Mouse (Mus musculus): ENCODE results near the gene Gjd2. TPM values are rescaled to one million over a fixed set of nuclear protein-coding genes. Genes with fewer than 3 reads are reported as not detected.

Gene Gjd2
- polyA plus RNA-seq, 1 experiment from 2014 or later = not detected

GRCm38 (mm10) chr2:114049372-114049771 is 36.0 kb upstream of the Gjd2 start:
- H3K4me2 ChIP-seq = peak overlapping the region; percentile 67
- H3K36me3 ChIP-seq = peaks cover 37% of the 10 kb centered on the region
- no peaks in the 10 kb centered on the region for H3K9me3 ChIP-seq
- 53% methylated on average over 7 of the region's 7 CpGs for WGBS
- H3K4me3 ChIP-seq = peak overlapping the region; percentile 63
- peak overlapping the region; percentile 91 for H3K9ac ChIP-seq
- peaks cover 16% of the 10 kb centered on the region for H3K4me1 ChIP-seq
- no peaks in the 10 kb centered on the region for H3K27me3 ChIP-seq (replicated peaks)
- peak overlapping the region; percentile 97 for H3K27ac ChIP-seq (replicated peaks)
- ATAC-seq (ENCODE audit: extremely low read depth, insufficient number of reproducible peaks, low FRiP score, low TSS enrichment) = no peak

- Histone ChIP-seq H3K9me3 (no peaks in the 10 kb centered on the region), H3K27me3 (replicated peaks) (no peaks in the 10 kb centered on the region), H3K36me3 (peaks cover 37% of the 10 kb centered on the region), H3K27ac (replicated peaks) (peak overlapping the region; percentile 97), H3K4me3 (peak overlapping the region; percentile 63), H3K4me2 (peak overlapping the region; percentile 67), H3K4me1 (peaks cover 3% of the 10 kb centered on the region), H3K9ac (peak overlapping the region; percentile 91)
- no peak for ATAC-seq (ENCODE audit: extremely low read depth, insufficient number of reproducible peaks, low FRiP score, low TSS enrichment)
- 54% methylated on average over 5 of the region's 5 CpGs for WGBS
Observed at GRCm38 (mm10) chr2:114047960-114048611, 34.7 kb upstream of the Gjd2 start.

GRCm38 (mm10) chr2:114046151-114046664 is 32.8 kb upstream of the Gjd2 start:
- Histone ChIP-seq H3K9me3 (no peaks in the 10 kb centered on the region), H3K9ac (no peak overlapping the region), H3K27ac (replicated peaks) (no peak overlapping the region), H3K36me3 (peaks cover 37% of the 10 kb centered on the region), H3K4me1 (0 out of 2 replicates have a peak, but pooled peaks cover 3% of the 10 kb centered on the region), H3K4me3 (no peak overlapping the region), H3K27me3 (replicated peaks) (no peaks in the 10 kb centered on the region), H3K4me2 (no peak overlapping the region)
- WGBS = 56% methylated on average over 5 of the region's 5 CpGs
- ATAC-seq (ENCODE audit: extremely low read depth, insufficient number of reproducible peaks, low FRiP score, low TSS enrichment) = no peak

GRCm38 (mm10) chr2:114037926-114038325 is 24.5 kb upstream of the Gjd2 start:
- no peak overlapping the region for H3K27ac ChIP-seq (replicated peaks)
- 66% methylated on average over 2 of the region's 2 CpGs for whole genome bisulfite sequencing
- no peak for ATAC-seq (ENCODE audit: extremely low read depth, insufficient number of reproducible peaks, low FRiP score, low TSS enrichment)
- H3K4me1 ChIP-seq = no peaks in the 10 kb centered on the region
- H3K9ac ChIP-seq = no peak overlapping the region
- no peak overlapping the region for H3K4me2 ChIP-seq
- no peak overlapping the region for H3K4me3 ChIP-seq
- H3K27me3 ChIP-seq (replicated peaks) = no peaks in the 10 kb centered on the region
- H3K36me3 ChIP-seq = no peaks in the 10 kb centered on the region
- H3K9me3 ChIP-seq = no peaks in the 10 kb centered on the region

- Histone ChIP-seq H3K9me3 (no peaks in the 10 kb centered on the region), H3K9ac (no peak overlapping the region), H3K27ac (replicated peaks) (no peak overlapping the region), H3K4me1 (no peaks in the 10 kb centered on the region), H3K27me3 (replicated peaks) (no peaks in the 10 kb centered on the region; the same call in 1 of the 2 replicates), H3K36me3 (no peaks in the 10 kb centered on the region), H3K4me2 (no peak overlapping the region), H3K4me3 (no peak overlapping the region)
- 43% methylated on average over 2 of the region's 2 CpGs for WGBS
- no peak for ATAC-seq (ENCODE audit: extremely low read depth, insufficient number of reproducible peaks, low FRiP score, low TSS enrichment)
Observed at GRCm38 (mm10) chr2:114032259-114032658, 18.8 kb upstream of the Gjd2 start.

- no peaks in the 10 kb centered on the region for H3K4me1 ChIP-seq
- peaks cover 10% of the 10 kb centered on the region for H3K27me3 ChIP-seq (replicated peaks)
- H3K9ac ChIP-seq = no peak overlapping the region
- H3K9me3 ChIP-seq = no peaks in the 10 kb centered on the region
- H3K4me3 ChIP-seq = no peak overlapping the region
- no peak for ATAC-seq (ENCODE audit: extremely low read depth, insufficient number of reproducible peaks, low FRiP score, low TSS enrichment)
- WGBS = 80% methylated on average over 6 of the region's 6 CpGs
- H3K36me3 ChIP-seq = no peaks in the 10 kb centered on the region
- H3K4me2 ChIP-seq = no peak overlapping the region
- H3K27ac ChIP-seq (replicated peaks) = no peak overlapping the region
Observed at GRCm38 (mm10) chr2:114023383-114023782, 10.0 kb upstream of the Gjd2 start.

- Histone ChIP-seq H3K9me3 (no peaks in the 10 kb centered on the region), H3K4me3 (no peak overlapping the region), H3K27ac (replicated peaks) (no peak overlapping the region), H3K27me3 (replicated peaks) (peaks cover 37% of the 10 kb centered on the region), H3K36me3 (no peaks in the 10 kb centered on the region), H3K9ac (no peak overlapping the region), H3K4me2 (no peak overlapping the region), H3K4me1 (no peaks in the 10 kb centered on the region)
- ATAC-seq (ENCODE audit: extremely low read depth, insufficient number of reproducible peaks, low FRiP score, low TSS enrichment) = no peak
Observed at GRCm38 (mm10) chr2:114020210-114020563, 6.8 kb upstream of the Gjd2 start.

- no peak overlapping the region for H3K27ac ChIP-seq (replicated peaks)
- H3K4me3 ChIP-seq = no peak overlapping the region
- ATAC-seq (ENCODE audit: extremely low read depth, insufficient number of reproducible peaks, low FRiP score, low TSS enrichment) = no peak
- H3K4me2 ChIP-seq = no peak overlapping the region
- H3K9ac ChIP-seq = no peak overlapping the region
- no peaks in the 10 kb centered on the region for H3K36me3 ChIP-seq
- WGBS = 72% methylated on average over 11 of the region's 11 CpGs
- peaks cover 43% of the 10 kb centered on the region for H3K27me3 ChIP-seq (replicated peaks)
- no peaks in the 10 kb centered on the region for H3K9me3 ChIP-seq
- no peaks in the 10 kb centered on the region for H3K4me1 ChIP-seq
Observed at GRCm38 (mm10) chr2:114019474-114020209, 6.2 kb upstream of the Gjd2 start.

GRCm38 (mm10) chr2:114018136-114018535 is 4.7 kb upstream of the Gjd2 start:
- WGBS = 20% methylated on average over 10 of the region's 10 CpGs
- no peak overlapping the region for H3K27ac ChIP-seq (replicated peaks)
- ATAC-seq (ENCODE audit: extremely low read depth, insufficient number of reproducible peaks, low FRiP score, low TSS enrichment) = no peak

GRCm38 (mm10) chr2:114014839-114015238 is 1.4 kb upstream of the Gjd2 start:
- H3K9me3 ChIP-seq = no peaks in the 10 kb centered on the region
- no peak overlapping the region for H3K4me3 ChIP-seq
- peaks cover 12% of the 10 kb centered on the region for H3K4me1 ChIP-seq
- WGBS = 58% methylated on average over 6 of the region's 6 CpGs
- H3K9ac ChIP-seq = no peak overlapping the region
- no peaks in the 10 kb centered on the region for H3K36me3 ChIP-seq
- no peak for ATAC-seq (ENCODE audit: extremely low read depth, insufficient number of reproducible peaks, low FRiP score, low TSS enrichment)
- no peak overlapping the region for H3K27ac ChIP-seq (replicated peaks)
- H3K4me2 ChIP-seq = no peak overlapping the region
- H3K27me3 ChIP-seq (replicated peaks) = peaks cover 84% of the 10 kb centered on the region

More at GRCm38 (mm10) chr2:114018136-114018535, 4.7 kb upstream of the Gjd2 start:
- Histone ChIP-seq H3K36me3 (no peaks in the 10 kb centered on the region), H3K9ac (no peak overlapping the region), H3K27me3 (replicated peaks) (peaks cover 58% of the 10 kb centered on the region), H3K4me2 (no peak overlapping the region), H3K4me3 (no peak overlapping the region), H3K4me1 (peaks cover 10% of the 10 kb centered on the region), H3K9me3 (no peaks in the 10 kb centered on the region)

GRCm38 (mm10) chr2:114013846-114014245 is 427 bp upstream of the Gjd2 start:
- Histone ChIP-seq H3K27ac (replicated peaks) (no peak overlapping the region), H3K36me3 (no peaks in the 10 kb centered on the region), H3K4me1 (peaks cover 12% of the 10 kb centered on the region), H3K9ac (peak overlapping the region; percentile 1; the same call in 1 of the 2 replicates), H3K9me3 (no peaks in the 10 kb centered on the region), H3K4me3 (peak overlapping the region; percentile 56), H3K27me3 (replicated peaks) (peaks cover 79% of the 10 kb centered on the region), H3K4me2 (peak overlapping the region; percentile 93)
- no peak for ATAC-seq (ENCODE audit: extremely low read depth, insufficient number of reproducible peaks, low FRiP score, low TSS enrichment)
- 3% methylated on average over 13 of the region's 13 CpGs for WGBS
